Comparison of ENCODE assay signal across 7 mouse cellular contexts in genomic region chr5:102054511-102055093, GRCm38 (mm10). TPM values are rescaled to one million over a fixed set of nuclear protein-coding genes. Genes with fewer than 3 reads are reported as not detected.
DNase-seq lines count a peak whose midpoint lies in the region; ATAC-seq and TF ChIP-seq lines count a peak whose summit lies in the region.

No protein-coding gene starts in this region.

- H3K9me3 ChIP-seq in lung, embryonic 16.5 days (ENCODE audit: control insufficient read depth, low read length) = no peaks in the 10 kb centered on the region

- 54% methylated on average over 11 of the region's 11 CpGs for WGBS in lung, embryonic 16.5 days

- no peak overlapping the region for H3K4me2 ChIP-seq in lung, embryonic 16.5 days (ENCODE audit: low read depth, low read length)

- peak overlapping the region; percentile 16; the same call in 1 of the 2 replicates for H3K27ac ChIP-seq in layer of hippocampus, adult 2 months
- H3K27ac ChIP-seq in bone marrow macrophage, adult 2 months (ENCODE audit: insufficient read depth, low read depth, low read length) = peak overlapping the region; percentile 46
- H3K27ac ChIP-seq in lung, embryonic 16.5 days (ENCODE audit: low read length) = no peak overlapping the region

- H3K4me1 ChIP-seq in bone marrow macrophage, adult 2 months (ENCODE audit: control insufficient read depth, insufficient read depth, low read length) = peaks cover 50% of the 10 kb centered on the region
- H3K4me1 ChIP-seq in lung, embryonic 16.5 days (replicated peaks; ENCODE audit: control insufficient read depth, insufficient read depth, low read length) = peaks cover 21% of the 10 kb centered on the region

- H3K9ac ChIP-seq in lung, embryonic 16.5 days (ENCODE audit: low read length) = no peak overlapping the region

- ATAC-seq in lung, embryonic 16.5 days (ENCODE audit: low read depth) = 0 out of 2 replicates have a peak, but pooled peaks have one; percentile 41

- TF ChIP-seq CTCF in layer of hippocampus, adult 2 months (conservative IDR thresholded peaks at IDR 0.05) = no peak
- TF ChIP-seq CTCF in bone marrow macrophage, adult 2 months (IDR thresholded peaks at IDR 0.05; ENCODE audit: low read depth, low read length) = no peak

- no peaks in the 10 kb centered on the region for H3K27me3 ChIP-seq in lung, embryonic 16.5 days (ENCODE audit: control insufficient read depth, insufficient read depth, low read depth, low read length)

- no peak for DNase-seq in layer of hippocampus, adult 2 months (ENCODE audit: low spot score in 2 of 2)
- DNase-seq in layer of hippocampus, postnatal 25 days (ENCODE audit: extremely low spot score in 1 of 2, low spot score in 1 of 2) = no peak
- DNase-seq in kidney, adult 18-20 months = peak; percentile 67
- no peak for DNase-seq in left cerebral cortex, adult 18-20 months (ENCODE audit: low spot score in 2 of 2)
- no peak for DNase-seq in embryo, embryonic 9.5 days (ENCODE audit: extremely low spot score)

- no peak for TF ChIP-seq POLR2A in bone marrow macrophage, adult 2 months (IDR thresholded peaks at IDR 0.05; ENCODE audit: borderline replicate concordance, low read depth, low read length)

- no peaks in the 10 kb centered on the region for H3K36me3 ChIP-seq in lung, embryonic 16.5 days (ENCODE audit: control insufficient read depth, insufficient read depth, low read length)

- H3K4me3 ChIP-seq in layer of hippocampus, adult 2 months = no peak overlapping the region
- H3K4me3 ChIP-seq in bone marrow macrophage, adult 2 months (ENCODE audit: insufficient read depth, low read length) = 0 out of 2 replicates have a peak overlapping the region, but pooled peaks have one; percentile 3
- no peak overlapping the region for H3K4me3 ChIP-seq in lung, embryonic 16.5 days (ENCODE audit: low read length)

RNA-seq across cellular contexts. Expression of gene Wdfy3, which starts 15.1 kb away (rescaled TPM):
- 100 to 1,000 TPM; 119 to 123 TPM for total RNA-seq in layer of hippocampus, adult 2 months (2021)
- 100 to 1,000 TPM; 109 to 127 TPM for total RNA-seq in layer of hippocampus, postnatal 25 days (2021)
- 38.5 and 43.0 TPM in 2 replicates for polyA plus RNA-seq in bone marrow macrophage, adult 2 months (2012; ENCODE audit: insufficient read depth, insufficient read length, missing spikeins)
- polyA plus RNA-seq in lung, embryonic 16.5 days (2015; fragmentation: Nextera tagmentation; extraction: Ambion mirVana) = 12.6 and 13.1 TPM in 2 replicates
- 100 to 1,000 TPM; 127 TPM for total RNA-seq in left cerebral cortex, adult 18-20 months (2021)
